Mouse (Mus musculus) ES-E14 (cell line): ENCODE measurements at regions not wholly inside any gene's neighbourhood (a gene's known extent, or its start where the extent isn't known, plus 50 kb on each side); places are given as distances from the start of the nearest gene placed in this dataset.

Experiments
- CHD2 ChIP-seq: IDR thresholded peaks from 2 replicates; pipeline ENCODE4 v1.6.1; 2014; ENCODE audit warnings: mild to moderate bottlenecking, low read depth, low read length, inconsistent platforms
- MAFK ChIP-seq: IDR thresholded peaks from 2 replicates; pipeline ENCODE4 v1.6.1; 2014; ENCODE audit warnings: mild to moderate bottlenecking, low read depth, low read length, inconsistent platforms; ENCODE audit not compliant: insufficient read depth
- ZC3H11A ChIP-seq: IDR thresholded peaks from 2 replicates; pipeline ENCODE4 v1.6.1; 2012; ENCODE audit warnings: low read depth, mild to moderate bottlenecking, inconsistent platforms, low read length, borderline replicate concordance

DNA sequence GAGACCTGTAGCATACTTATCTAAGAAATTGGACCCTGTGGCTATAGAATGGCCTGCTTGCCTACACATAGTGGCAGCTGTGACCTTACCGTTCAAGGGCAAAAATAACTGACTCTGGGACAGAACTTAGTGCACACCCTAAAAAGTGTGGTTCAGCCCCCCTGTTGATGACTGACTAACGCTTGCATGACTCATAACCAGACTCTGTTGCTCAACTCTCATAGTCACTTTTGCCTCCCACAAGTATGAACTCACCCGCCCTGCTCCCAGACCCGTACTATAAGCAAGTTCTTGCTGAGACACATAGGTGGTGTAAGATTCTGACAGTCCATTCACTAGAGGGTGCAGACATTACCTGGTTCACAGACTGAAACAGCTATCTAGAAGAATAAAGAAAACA is 424.3 kb upstream of the Cntn5 start:
- TF ChIP-seq MAFK (no peak), CHD2 (no peak), ZC3H11A (no peak)
